Mouse (Mus musculus) intestine, embryonic 15.5 days (tissue): ENCODE measurements at regions not wholly inside any gene's neighbourhood (a gene's known extent, or its start where the extent isn't known, plus 50 kb on each side); places are given as distances from the start of the nearest gene placed in this dataset.
"Not testable (repeated sequence)": the region's sequence is repeated elsewhere in the genome, so short reads cannot be mapped to it uniquely, and the experiment has no call there.

Source experiments
- ATAC-seq: fragments of 200-750 bp; cut with Nextera tagmentation; 2 replicates; pipeline ENCODE4 v1.8.0; 2017; ENCODE audit warnings: moderate TSS enrichment, moderate library complexity
- H3K27ac ChIP-seq: fragments of 300-500 bp; sonication (generic); 2 replicates; pipeline ENCODE4 v1.5.1; 2015; ENCODE audit warnings: mild to moderate bottlenecking, inconsistent platforms
- H3K27me3 ChIP-seq: fragments of 300-500 bp; sonication (generic); replicated peaks from 2 replicates; pipeline ENCODE4 v1.6.1; 2015; ENCODE audit warnings: inconsistent platforms
- H3K36me3 ChIP-seq: fragments of 300-500 bp; sonication (generic); 2 replicates; pipeline ENCODE4 v1.6.1; 2015; ENCODE audit warnings: inconsistent platforms
- H3K4me1 ChIP-seq: fragments of 300-500 bp; sonication (generic); replicated peaks from 2 replicates; pipeline ENCODE4 v1.6.1; 2015; ENCODE audit warnings: inconsistent platforms
- H3K4me2 ChIP-seq: fragments of 300-500 bp; sonication (generic); replicated peaks from 2 replicates; pipeline ENCODE4 v1.6.1; 2015; ENCODE audit warnings: mild to moderate bottlenecking, inconsistent platforms
- H3K4me3 ChIP-seq: fragments of 300-500 bp; sonication (generic); replicated peaks from 2 replicates; pipeline ENCODE4 v1.5.1; 2015; ENCODE audit warnings: inconsistent platforms
- H3K9ac ChIP-seq: fragments of 300-500 bp; sonication (generic); 2 replicates; pipeline ENCODE4 v1.6.1; 2015; ENCODE audit warnings: inconsistent platforms
- H3K9me3 ChIP-seq: fragments of 300-500 bp; sonication (generic); 2 replicates; pipeline ENCODE4 v1.6.1; 2016; ENCODE audit warnings: inconsistent platforms
- WGBS: fragments of 180-500 bp; shearing (Covaris S2); methylation state at CpG from one replicate; pipeline ENCODE4 v1.1.7; 2015; 5-methylcytosine and 5-hydroxymethylcytosine counted together

GRCm38 (mm10) chr15:16909396-16909795 lies 180.8 kb downstream of the Cdh9 start:
- H3K9ac ChIP-seq, result no peak overlapping the region
- no peaks in the 10 kb centered on the region for H3K27me3 ChIP-seq
- no peak overlapping the region for H3K4me2 ChIP-seq
- H3K4me1 ChIP-seq, result no peaks in the 10 kb centered on the region
- H3K9me3 ChIP-seq, result no peaks in the 10 kb centered on the region
- no peaks in the 10 kb centered on the region for H3K36me3 ChIP-seq
- H3K27ac ChIP-seq, result no peak overlapping the region
- 92% methylated on average over 1 of the region's 1 CpGs for WGBS
- no peak overlapping the region for H3K4me3 ChIP-seq
- ATAC-seq, result no peak

DNA sequence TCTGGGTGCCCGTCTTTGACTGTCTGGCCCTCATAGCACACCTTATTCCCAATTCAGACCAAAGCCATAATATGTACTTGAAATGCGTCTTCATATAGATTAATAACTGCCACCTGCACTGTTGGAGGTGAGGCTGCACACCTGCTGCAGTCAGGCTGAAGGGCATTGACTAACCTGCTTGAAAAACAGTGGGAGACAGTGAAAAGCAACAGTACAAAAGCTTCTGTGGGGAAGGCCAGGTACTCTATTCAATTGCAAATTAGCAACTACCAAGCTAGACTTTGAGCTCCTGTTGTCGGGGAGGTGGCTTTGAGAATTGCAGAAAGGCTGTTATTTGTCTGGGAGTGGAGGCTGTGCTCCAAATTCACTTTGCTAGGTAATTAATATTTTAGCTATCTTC lies 181.4 kb downstream of the Cdh9 start:
- not testable (repeated sequence) for H3K36me3 ChIP-seq, H3K9me3 ChIP-seq, H3K4me1 ChIP-seq, H3K27ac ChIP-seq, H3K4me2 ChIP-seq, H3K4me3 ChIP-seq, H3K9ac ChIP-seq, H3K27me3 ChIP-seq, ATAC-seq
- WGBS, result 76% methylated on average over 3 of the region's 3 CpGs

- 70% methylated on average over 2 of the region's 2 CpGs for WGBS
- ATAC-seq, result peak; percentile 89
- Histone ChIP-seq H3K36me3 (no peaks in the 10 kb centered on the region), H3K9ac (no peak overlapping the region), H3K27me3 (no peaks in the 10 kb centered on the region), H3K4me3 (no peak overlapping the region), H3K4me2 (no peak overlapping the region), H3K4me1 (no peaks in the 10 kb centered on the region), H3K27ac (no peak overlapping the region), H3K9me3 (no peaks in the 10 kb centered on the region)
Measured at GRCm38 (mm10) chr15:16914966-16915569, 186.5 kb downstream of the Cdh9 start.

DNA sequence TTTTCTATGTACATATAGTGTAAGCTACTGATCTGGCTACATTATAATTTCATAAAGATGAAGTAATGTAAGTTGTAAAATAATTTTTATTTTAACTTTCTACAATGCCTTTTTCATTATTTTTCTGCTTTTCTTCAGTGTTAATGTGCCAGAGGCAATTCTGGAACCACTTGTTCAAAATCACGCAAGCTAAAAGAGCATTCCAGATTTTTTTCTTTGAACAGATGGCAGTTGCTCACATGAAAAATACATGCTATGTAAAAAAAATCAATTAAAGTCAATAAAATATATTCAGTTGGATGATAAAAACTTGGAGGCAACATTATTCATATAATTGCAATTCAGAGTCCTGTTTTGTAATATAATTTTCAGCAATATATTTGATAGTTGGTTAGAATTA lies 194.7 kb downstream of the Cdh9 start:
- Histone ChIP-seq H3K27ac (no peak overlapping the region), H3K9ac (no peak overlapping the region), H3K4me3 (no peak overlapping the region), H3K27me3 (no peaks in the 10 kb centered on the region), H3K4me1 (no peaks in the 10 kb centered on the region), H3K9me3 (no peaks in the 10 kb centered on the region), H3K36me3 (no peaks in the 10 kb centered on the region), H3K4me2 (no peak overlapping the region)
- no peak for ATAC-seq
- 95% methylated on average over 1 of the region's 1 CpGs for WGBS

DNA sequence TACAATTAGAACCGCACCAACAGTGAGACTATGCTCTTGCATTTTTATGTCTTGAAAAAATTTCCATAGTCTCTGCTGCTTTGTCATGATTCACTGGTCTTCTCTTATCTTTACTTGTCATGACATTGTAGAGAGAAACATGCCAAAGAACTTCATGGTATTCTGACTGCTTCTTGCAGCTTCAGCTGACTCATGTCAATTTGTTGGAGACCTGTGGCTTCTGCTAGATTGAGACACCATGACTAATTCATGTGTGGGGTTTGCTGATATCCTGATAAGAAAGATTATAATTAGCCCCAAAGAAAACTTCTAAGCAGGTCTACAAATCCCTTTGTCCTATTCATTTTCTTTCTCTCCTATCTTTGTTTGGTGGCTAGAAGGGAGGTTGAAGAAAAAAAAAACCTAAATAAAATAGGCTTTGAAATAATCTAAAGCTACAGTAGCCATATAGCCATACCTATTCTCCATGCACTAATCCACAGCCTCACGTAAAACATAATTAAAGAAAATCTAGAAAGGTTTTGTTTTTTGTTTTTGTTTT lies 204.7 kb downstream of the Cdh9 start:
- no peak overlapping the region for H3K4me2 ChIP-seq
- H3K4me3 ChIP-seq, result no peak overlapping the region
- no peaks in the 10 kb centered on the region for H3K36me3 ChIP-seq
- H3K27ac ChIP-seq, result no peak overlapping the region
- no peak overlapping the region for H3K9ac ChIP-seq
- ATAC-seq, result no peak
- H3K4me1 ChIP-seq, result no peaks in the 10 kb centered on the region
- WGBS, result 90% methylated on average over 2 of the region's 2 CpGs
- H3K27me3 ChIP-seq, result no peaks in the 10 kb centered on the region
- H3K9me3 ChIP-seq, result no peaks in the 10 kb centered on the region

DNA sequence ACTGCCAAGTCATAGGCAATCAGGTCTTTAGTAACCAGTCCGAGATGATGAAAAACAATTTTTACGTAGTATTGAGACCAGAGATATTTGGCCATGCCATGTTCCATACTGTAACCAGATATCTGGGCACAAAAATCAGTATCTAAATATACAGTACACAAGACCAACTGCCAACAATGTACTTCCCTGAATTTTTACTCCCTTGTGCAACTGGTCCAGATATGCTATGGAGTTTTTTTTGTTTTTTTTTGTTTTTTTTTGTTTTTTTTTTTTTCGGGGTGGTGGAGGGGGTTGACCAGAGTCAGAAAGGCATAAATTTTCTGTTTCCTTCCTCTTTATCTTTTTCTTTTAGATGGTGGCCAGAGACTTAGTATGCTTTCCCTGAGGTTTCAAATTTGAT lies 205.9 kb downstream of the Cdh9 start:
- 92% methylated on average over 3 of the region's 3 CpGs for WGBS
- Histone ChIP-seq H3K27me3 (no peaks in the 10 kb centered on the region), H3K9ac (no peak overlapping the region), H3K4me2 (no peak overlapping the region), H3K27ac (no peak overlapping the region), H3K4me1 (no peaks in the 10 kb centered on the region), H3K4me3 (no peak overlapping the region), H3K36me3 (no peaks in the 10 kb centered on the region), H3K9me3 (no peaks in the 10 kb centered on the region)
- ATAC-seq, result no peak

DNA sequence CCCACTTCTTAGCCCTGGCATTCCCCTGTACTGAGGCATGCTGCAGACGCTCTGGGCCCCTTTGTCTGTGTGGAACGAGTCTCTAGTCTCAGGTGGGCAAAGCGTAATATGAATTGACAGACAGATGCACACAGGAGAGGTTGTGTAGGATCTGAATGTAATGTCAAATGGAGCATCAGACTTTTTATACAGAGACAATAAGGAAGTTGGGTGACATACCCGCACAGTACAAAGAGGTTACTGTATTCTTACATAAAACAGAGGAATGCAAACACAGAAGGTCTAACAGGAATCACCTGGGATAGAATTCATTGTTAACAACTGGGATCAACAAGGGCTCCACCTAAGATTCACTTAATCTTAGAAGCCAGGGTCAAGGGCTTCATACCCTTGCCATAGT lies 247.3 kb downstream of the Cdh9 start:
- not testable (repeated sequence) for H3K27ac ChIP-seq, ATAC-seq, H3K4me3 ChIP-seq, H3K9me3 ChIP-seq, H3K4me1 ChIP-seq, H3K4me2 ChIP-seq, H3K27me3 ChIP-seq, H3K36me3 ChIP-seq, H3K9ac ChIP-seq
- 86% methylated on average over 4 of the region's 4 CpGs for WGBS

DNA sequence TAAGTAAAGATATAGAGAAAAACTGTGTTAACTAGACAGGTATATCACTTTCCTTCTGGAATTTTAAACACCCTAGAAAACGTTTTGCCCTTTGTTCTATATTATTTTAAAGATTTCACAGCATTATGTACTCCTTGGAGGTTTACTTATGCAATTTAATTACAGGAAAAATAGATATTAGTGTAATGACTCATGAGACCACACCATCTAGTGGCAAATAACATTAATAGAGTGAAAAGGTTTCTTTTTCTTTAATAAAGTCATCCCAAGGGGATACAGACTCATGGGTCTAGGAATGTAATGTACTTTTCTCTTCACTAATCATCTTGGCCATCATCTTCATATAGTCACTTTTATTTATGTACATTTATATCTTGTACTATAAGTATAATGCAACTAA lies 262.3 kb downstream of the Cdh9 start:
- Histone ChIP-seq H3K9ac (no peak overlapping the region), H3K9me3 (no peaks in the 10 kb centered on the region), H3K36me3 (no peaks in the 10 kb centered on the region), H3K4me3 (no peak overlapping the region), H3K4me1 (no peaks in the 10 kb centered on the region), H3K27ac (no peak overlapping the region), H3K4me2 (no peak overlapping the region), H3K27me3 (no peaks in the 10 kb centered on the region)
- no peak for ATAC-seq
- 5% methylated on average over 1 of the region's 1 CpGs for WGBS

GRCm38 (mm10) chr15:16995667-16996066 lies 267.1 kb downstream of the Cdh9 start:
- Histone ChIP-seq H3K9me3 (no peaks in the 10 kb centered on the region), H3K4me3 (no peak overlapping the region), H3K4me1 (no peaks in the 10 kb centered on the region), H3K9ac (no peak overlapping the region), H3K36me3 (no peaks in the 10 kb centered on the region), H3K4me2 (no peak overlapping the region), H3K27me3 (no peaks in the 10 kb centered on the region), H3K27ac (no peak overlapping the region)
- no peak for ATAC-seq
- WGBS, result 50% methylated on average over 1 of the region's 1 CpGs

GRCm38 (mm10) chr15:17006139-17006538 lies 277.6 kb downstream of the Cdh9 start:
- Histone ChIP-seq H3K9me3 (no peaks in the 10 kb centered on the region), H3K4me3 (no peak overlapping the region), H3K27ac (no peak overlapping the region), H3K4me2 (no peak overlapping the region), H3K36me3 (no peaks in the 10 kb centered on the region), H3K4me1 (no peaks in the 10 kb centered on the region), H3K9ac (no peak overlapping the region), H3K27me3 (no peaks in the 10 kb centered on the region)
- WGBS, result 75% methylated on average over 2 of the region's 2 CpGs
- no peak for ATAC-seq

- H3K27me3 ChIP-seq, result no peaks in the 10 kb centered on the region
- H3K9ac ChIP-seq, result no peak overlapping the region
- H3K36me3 ChIP-seq, result no peaks in the 10 kb centered on the region
Measured at GRCm38 (mm10) chr15:17007811-17008210, 279.3 kb downstream of the Cdh9 start.

GRCm38 (mm10) chr15:17048867-17049628 lies 320.5 kb downstream of the Cdh9 start:
- Histone ChIP-seq H3K27me3 (no peaks in the 10 kb centered on the region), H3K36me3 (no peaks in the 10 kb centered on the region), H3K4me3 (no peak overlapping the region), H3K27ac (no peak overlapping the region), H3K9ac (no peak overlapping the region), H3K9me3 (no peaks in the 10 kb centered on the region), H3K4me1 (no peaks in the 10 kb centered on the region), H3K4me2 (no peak overlapping the region)
- WGBS, result 40% methylated on average over 2 of the region's 2 CpGs
- ATAC-seq, result peak; percentile 82

More at GRCm38 (mm10) chr15:17007811-17008210, 279.3 kb downstream of the Cdh9 start:
- Histone ChIP-seq H3K4me1 (no peaks in the 10 kb centered on the region), H3K4me3 (no peak overlapping the region), H3K4me2 (no peak overlapping the region), H3K27ac (no peak overlapping the region), H3K9me3 (no peaks in the 10 kb centered on the region)
- ATAC-seq, result no peak
- 91% methylated on average over 4 of the region's 4 CpGs for WGBS

- Histone ChIP-seq H3K9ac (no peak overlapping the region), H3K27ac (no peak overlapping the region), H3K27me3 (no peaks in the 10 kb centered on the region), H3K4me2 (no peak overlapping the region), H3K4me3 (no peak overlapping the region), H3K36me3 (no peaks in the 10 kb centered on the region), H3K9me3 (no peaks in the 10 kb centered on the region), H3K4me1 (no peaks in the 10 kb centered on the region)
- no peak for ATAC-seq
- WGBS, result 73% methylated on average over 4 of the region's 4 CpGs
Measured at GRCm38 (mm10) chr15:17069772-17070171, 341.2 kb downstream of the Cdh9 start.
